Mouse (Mus musculus) G1E (cell line): ENCODE data around the gene Tex14. TPM values are rescaled to one million over a fixed set of nuclear protein-coding genes. Genes with fewer than 3 reads are reported as not detected.
"Not testable (repeated sequence)": the region's sequence is repeated elsewhere in the genome, so short reads cannot be mapped to it uniquely, and the experiment has no call there.

Experiments used
- ATAC-seq: 2 replicates; pipeline ENCODE4 v1.8.0; 2016; ENCODE audit warnings: mild to moderate bottlenecking; ENCODE audit not compliant: insufficient number of reproducible peaks, poor library complexity, low FRiP score, severe bottlenecking; ENCODE audit errors: extremely low read depth
- DNase-seq: peaks from one replicate; pipeline ENCODE4 v3.0.0; 2012; ENCODE audit warnings: low spot score
- H3K27me3 ChIP-seq: 2 replicates; pipeline ENCODE4 v1.6.1; 2012; ENCODE audit warnings: mild to moderate bottlenecking, low read length, inconsistent platforms; ENCODE audit not compliant: insufficient read depth
- H3K36me3 ChIP-seq: replicated peaks from 2 replicates; pipeline ENCODE3; 2012; ENCODE audit warnings: mild to moderate bottlenecking, inconsistent platforms
- H3K4me1 ChIP-seq: 2 replicates; pipeline ENCODE4 v1.6.1; 2012; ENCODE audit warnings: low read depth, low read length, inconsistent platforms, mixed read lengths; ENCODE audit not compliant: insufficient read depth
- H3K4me3 ChIP-seq: 2 replicates; pipeline ENCODE4 v1.5.1; 2012; ENCODE audit warnings: low read depth, mild to moderate bottlenecking, inconsistent platforms, low read length, moderate library complexity, mixed read lengths
- H3K9me3 ChIP-seq: replicated peaks from 2 replicates; pipeline ENCODE4 v1.6.1; 2012; ENCODE audit warnings: inconsistent platforms
- CTCF ChIP-seq: IDR thresholded peaks from 2 replicates; pipeline ENCODE4 v1.5.1; 2012; ENCODE audit warnings: low read depth, low read length, inconsistent platforms, mixed read lengths
- GATA1 ChIP-seq: IDR thresholded peaks from 2 replicates; pipeline ENCODE4 v1.6.1; 2012; ENCODE audit warnings: borderline replicate concordance, low read length, inconsistent platforms, mixed read lengths
- GATA2 ChIP-seq: IDR thresholded peaks from 2 replicates; pipeline ENCODE4 v1.6.1; 2012; ENCODE audit warnings: low read depth, low read length, inconsistent platforms, borderline replicate concordance
- POLR2AphosphoS5 ChIP-seq: IDR thresholded peaks from 2 replicates; pipeline ENCODE4 v1.6.1; 2012; ENCODE audit warnings: low read depth, low read length, inconsistent platforms; ENCODE audit not compliant: insufficient replicate concordance
- TAL1 ChIP-seq: conservative IDR thresholded peaks from 2 replicates; pipeline ENCODE4 v1.6.1; 2012; ENCODE audit warnings: low read depth, low read length, inconsistent platforms, mixed read lengths
- polyA plus RNA-seq: library from polyadenylated mRNA; stranded (reverse); fragments of >175 nt; gene quantifications from 2 replicates; pipeline ENCODE4 v1.2.3, GENCODE M21; 2012
- total RNA-seq, 2 experiments: library from RNA; stranded (forward) in 1 of 2; stranded (reverse) in 1 of 2; fragments of 200-1000 nt in 1 of 2; fragments of >200 nt in 1 of 2; fragmentation: Nextera tagmentation in 1 of 2; gene quantifications; 2 replicates each; pipeline ENCODE4 v1.2.3; 2014 to 2017

Tex14 gene
- total and polyA plus RNA-seq, 3 experiments: 0.16 TPM; not detected in 2

- Histone ChIP-seq H3K9me3 (no peaks in the 10 kb centered on the region), H3K27me3 (peaks cover 3% of the 10 kb centered on the region; the same call in 1 of the 2 replicates), H3K4me1 (peaks cover 19% of the 10 kb centered on the region), H3K4me3 (no peak overlapping the region), H3K36me3 (no peaks in the 10 kb centered on the region)
- ATAC-seq: no peak
- no peak for DNase-seq
- TF ChIP-seq POLR2AphosphoS5: no peak
- no peak for TF ChIP-seq GATA1
- no peak for TF ChIP-seq TAL1
- TF ChIP-seq CTCF: no peak
- TF ChIP-seq GATA2: no peak
These were observed 49.3 kb downstream of the Tex14 start for GRCm38 (mm10) chr11:87454035-87454690.

- ATAC-seq: no peak
- H3K27me3 ChIP-seq: peaks cover 3% of the 10 kb centered on the region; the same call in 1 of the 2 replicates
- TF ChIP-seq GATA1 (no peak), POLR2AphosphoS5 (no peak), CTCF (no peak), TAL1 (no peak), GATA2 (no peak)
These were observed 50.7 kb downstream of the Tex14 start for GRCm38 (mm10) chr11:87455573-87455972.

GRCm38 (mm10) chr11:87455984-87456383 is 51.1 kb downstream of the Tex14 start:
- H3K4me1 ChIP-seq: peaks cover 18% of the 10 kb centered on the region
- no peaks in the 10 kb centered on the region for H3K36me3 ChIP-seq
- DNase-seq (no peak), ATAC-seq (no peak)
- no peaks in the 10 kb centered on the region for H3K9me3 ChIP-seq
- peaks cover 3% of the 10 kb centered on the region; the same call in 1 of the 2 replicates for H3K27me3 ChIP-seq
- TF ChIP-seq GATA1: no peak
- TF ChIP-seq GATA2: no peak
- no peak for TF ChIP-seq CTCF
- TF ChIP-seq TAL1: no peak
- no peak overlapping the region for H3K4me3 ChIP-seq

More at GRCm38 (mm10) chr11:87455573-87455972, 50.7 kb downstream of the Tex14 start:
- no peak for DNase-seq
- Histone ChIP-seq H3K36me3 (no peaks in the 10 kb centered on the region), H3K9me3 (no peaks in the 10 kb centered on the region), H3K4me3 (no peak overlapping the region), H3K4me1 (peaks cover 18% of the 10 kb centered on the region)

GRCm38 (mm10) chr11:87460566-87460965 is 55.7 kb downstream of the Tex14 start:
- 0 out of 2 replicates have a peak, but pooled peaks cover 3% of the 10 kb centered on the region for H3K27me3 ChIP-seq
- H3K4me3 ChIP-seq: no peak overlapping the region
- ATAC-seq (no peak), DNase-seq (no peak)
- H3K36me3 ChIP-seq: no peaks in the 10 kb centered on the region
- peaks cover 18% of the 10 kb centered on the region for H3K4me1 ChIP-seq
- TF ChIP-seq TAL1 (no peak), GATA2 (no peak), GATA1 (no peak), POLR2AphosphoS5 (no peak), CTCF (no peak)
- no peaks in the 10 kb centered on the region for H3K9me3 ChIP-seq

- DNase-seq, H3K9me3 ChIP-seq, H3K27me3 ChIP-seq, H3K36me3 ChIP-seq: not testable (repeated sequence)
- peaks cover 24% of the 10 kb centered on the region for H3K4me1 ChIP-seq
- peak; percentile 87 for ATAC-seq
- H3K4me3 ChIP-seq: peak overlapping the region; percentile 47; the same call in 1 of the 2 replicates
These were observed 57.1 kb downstream of the Tex14 start for GRCm38 (mm10) chr11:87461780-87462460.

GRCm38 (mm10) chr11:87462461-87463242 is 57.8 kb downstream of the Tex14 start:
- Histone ChIP-seq H3K9me3 (no peaks in the 10 kb centered on the region), H3K27me3 (peaks cover 3% of the 10 kb centered on the region; the same call in 1 of the 2 replicates), H3K4me3 (no peak overlapping the region), H3K36me3 (no peaks in the 10 kb centered on the region), H3K4me1 (peaks cover 28% of the 10 kb centered on the region)
- TF ChIP-seq CTCF: no peak
- TF ChIP-seq POLR2AphosphoS5: no peak; the same call in 1 of the 2 replicates
- no peak for TF ChIP-seq GATA2
- TF ChIP-seq TAL1: no peak
- TF ChIP-seq GATA1: no peak
- no peak for DNase-seq
- ATAC-seq: peak; percentile 73
